Mouse (Mus musculus) spleen, adult 2 months (tissue): ENCODE data around the gene Ykt6.
"Not testable (repeated sequence)": the region's sequence is repeated elsewhere in the genome, so short reads cannot be mapped to it uniquely, and the experiment has no call there.

Source experiments
- CTCF ChIP-seq: fragments of 200-500 bp; IDR thresholded peaks from 2 replicates; pipeline ENCODE4 v1.5.1; 2011; ENCODE audit warnings: mild to moderate bottlenecking, inconsistent platforms; ENCODE audit not compliant: insufficient read depth, insufficient read length, insufficient replicate concordance; ENCODE audit errors: extremely low read depth
- POLR2A ChIP-seq: fragments of 200-500 bp; IDR thresholded peaks from 2 replicates; pipeline ENCODE4 v1.6.1; 2011; ENCODE audit warnings: low read depth, low read length, inconsistent platforms

DNA sequence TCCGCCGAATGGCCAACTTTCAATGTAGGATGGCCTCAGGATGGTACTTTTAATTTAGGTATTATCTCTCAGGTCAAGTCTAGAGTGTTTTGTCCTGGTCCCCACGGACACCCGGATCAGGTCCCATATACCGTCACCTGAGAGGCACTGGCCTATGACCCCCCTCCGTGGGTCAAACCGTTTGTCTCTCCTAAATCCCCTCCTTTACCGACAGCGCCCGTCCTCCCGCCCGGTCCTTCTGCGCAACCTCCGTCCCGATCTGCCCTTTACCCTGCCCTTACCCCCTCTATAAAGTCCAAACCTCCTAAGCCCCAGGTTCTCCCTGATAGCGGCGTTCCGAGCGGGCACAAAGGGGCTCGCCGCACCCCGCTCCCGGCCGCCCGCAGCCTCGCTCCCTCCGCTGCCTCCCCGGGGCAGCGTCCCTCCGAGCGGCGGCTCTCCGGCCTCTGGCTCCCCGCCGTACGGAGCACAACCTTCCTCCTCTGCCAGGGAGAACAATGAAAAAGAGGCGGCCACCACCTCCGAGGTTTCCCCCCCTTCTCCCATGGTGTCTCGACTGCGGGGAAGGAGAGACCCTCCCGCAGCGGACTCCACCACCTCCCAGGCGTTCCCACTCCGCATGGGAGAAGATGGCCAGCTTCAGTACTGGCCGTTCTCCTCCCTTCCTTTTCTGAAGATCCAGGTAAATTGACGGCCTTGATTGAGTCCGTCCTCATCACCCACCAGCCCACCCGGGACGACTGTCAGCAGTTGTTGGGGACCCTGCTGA lies 51.7 kb downstream of the Ykt6 start:
- TF ChIP-seq CTCF, POLR2A: not testable (repeated sequence)
